Mouse (Mus musculus) erythroblast, adult 5-6 weeks (primary cell): Measurements from ENCODE around the gene Gm42674. TPM values are rescaled to one million over a fixed set of nuclear protein-coding genes. Genes with fewer than 3 reads are reported as not detected.
A peak's percentile ranks its signal among the peaks of the same experiment; 100 is the strongest.

ENCODE experiments used
- ATAC-seq: replicated peaks from 2 replicates; pipeline ENCODE4 v1.8.0; 2016; ENCODE audit warnings: moderate number of reproducible peaks, mild to moderate bottlenecking, moderate TSS enrichment, inconsistent platforms; ENCODE audit not compliant: poor library complexity, low FRiP score, severe bottlenecking
- total RNA-seq, 2 experiments: library from RNA; stranded (forward) in 1 of 2; stranded (reverse) in 1 of 2; fragments of 150-400 nt in 1 of 2; fragments of 200-764, 138-1000 nt in 1 of 2; gene quantifications; 2 replicates each; pipeline versions ENCODE4 v1.2.3 to v1.2.4; 2015 to 2017; ENCODE audit warnings: low replicate concordance in 2 of 2

Gene Gm42674
- total RNA-seq, 2 experiments from 2014 or later = not detected

- no peak for ATAC-seq
Observed at GRCm38 (mm10) chr3:90596810-90597209, 4.9 kb upstream of the Gm42674 start.

DNA sequence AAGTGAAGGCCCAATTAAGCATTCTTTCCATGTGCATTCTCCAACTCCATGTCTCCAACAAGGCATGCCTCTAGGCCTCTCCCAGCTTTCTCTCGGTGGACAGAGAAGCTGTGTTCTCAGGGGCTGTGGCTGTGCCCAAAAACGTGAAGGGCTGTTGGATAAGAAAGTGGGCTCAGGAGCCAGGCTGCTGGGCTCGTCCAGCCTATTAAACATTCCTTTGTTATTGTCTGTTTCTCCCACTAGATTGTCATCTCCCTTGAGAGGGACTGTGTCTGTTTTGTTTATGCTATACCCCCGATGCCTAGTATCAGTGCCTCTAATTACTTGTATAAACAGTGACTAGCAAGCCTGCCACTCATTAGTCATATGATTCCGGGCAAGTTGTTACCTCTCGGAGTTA lies 4.0 kb upstream of the Gm42674 start:
- no peak for ATAC-seq

- no peak for ATAC-seq
Observed at GRCm38 (mm10) chr3:90598212-90598611, 3.5 kb upstream of the Gm42674 start.

DNA sequence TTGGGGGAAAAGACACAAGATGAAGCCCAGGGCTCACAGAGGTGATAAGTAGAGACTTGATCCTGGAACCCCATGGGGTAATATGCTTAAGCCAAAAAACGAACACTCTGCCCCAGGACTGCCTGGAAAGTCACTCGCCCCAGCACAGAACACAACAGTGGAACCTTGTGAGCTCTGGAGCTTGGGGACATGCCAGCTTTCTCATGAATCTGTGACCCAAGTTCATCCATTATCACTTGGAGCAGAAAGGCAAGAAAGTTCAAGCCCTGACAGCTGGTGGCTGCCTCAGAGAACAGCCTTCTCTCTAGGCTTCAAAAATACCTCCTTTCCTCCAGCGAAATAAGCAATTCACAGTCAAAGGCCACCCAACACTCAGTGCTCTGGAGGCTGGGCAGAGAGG lies 2.3 kb upstream of the Gm42674 start:
- ATAC-seq = no peak

GRCm38 (mm10) chr3:90600036-90600435 lies 1.7 kb upstream of the Gm42674 start:
- no peak for ATAC-seq

DNA sequence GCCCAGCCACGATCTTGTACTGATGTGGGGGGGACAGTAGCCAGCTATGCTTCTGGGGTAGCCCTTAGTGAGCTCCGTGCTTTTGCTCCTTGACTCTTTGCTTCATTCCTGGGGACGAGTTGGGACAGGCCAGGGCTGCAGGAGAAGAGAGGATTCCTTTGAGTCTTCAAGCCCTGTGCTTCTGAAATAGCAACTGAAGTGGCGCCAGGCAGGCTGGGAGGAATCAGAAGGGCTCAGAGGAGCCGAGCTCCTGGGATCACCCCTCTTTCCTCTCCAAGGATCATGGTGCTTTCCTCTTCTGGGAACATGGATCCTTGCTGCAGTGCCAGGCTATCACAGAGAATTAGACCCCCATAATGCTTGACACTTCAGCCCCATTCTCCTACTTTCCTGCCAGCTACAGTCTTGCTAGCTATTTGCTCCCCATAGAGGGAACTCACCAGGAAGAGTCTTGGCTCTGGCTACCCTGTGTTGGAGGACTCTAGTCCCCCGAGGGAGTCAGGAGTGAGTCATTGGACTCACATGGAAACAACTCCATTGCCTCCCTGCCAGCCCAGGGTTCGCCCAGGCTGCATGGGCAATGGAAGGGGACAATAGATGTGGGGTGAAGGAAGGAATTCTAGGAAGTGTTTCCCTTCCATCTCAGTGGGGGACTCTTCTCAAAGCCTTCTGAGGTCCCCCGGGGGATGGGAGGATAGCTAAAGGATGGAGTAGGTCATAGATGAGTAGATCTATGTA lies 1.1 kb upstream of the Gm42674 start:
- no peak for ATAC-seq

- no peak for ATAC-seq
Observed at GRCm38 (mm10) chr3:90603623-90604022, 1.9 kb downstream of the Gm42674 start, which contains the start of gene S100a4. Gene S100a4 (plus strand): TSS chr3:90603771.

DNA sequence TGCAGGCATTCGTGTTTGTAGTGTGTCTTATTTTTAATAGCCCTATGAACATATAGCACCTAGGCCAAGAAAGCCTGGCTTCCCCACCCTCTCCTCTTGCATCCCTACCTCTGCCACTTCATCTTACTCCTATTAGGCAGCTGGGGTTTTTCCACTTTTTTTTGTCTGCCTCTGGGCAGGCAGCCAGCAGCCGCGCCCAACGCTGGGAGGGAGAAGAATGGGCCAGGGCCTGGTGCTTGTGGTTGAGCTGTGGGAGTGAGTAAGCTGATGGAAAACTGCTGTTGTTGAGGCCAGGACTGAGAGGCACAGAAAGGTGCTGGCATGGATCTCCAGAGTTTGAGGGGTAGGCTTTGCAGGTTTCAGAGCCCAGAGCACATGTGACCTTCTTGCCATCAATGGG lies 2.7 kb downstream of the Gm42674 start:
- no peak for ATAC-seq

DNA sequence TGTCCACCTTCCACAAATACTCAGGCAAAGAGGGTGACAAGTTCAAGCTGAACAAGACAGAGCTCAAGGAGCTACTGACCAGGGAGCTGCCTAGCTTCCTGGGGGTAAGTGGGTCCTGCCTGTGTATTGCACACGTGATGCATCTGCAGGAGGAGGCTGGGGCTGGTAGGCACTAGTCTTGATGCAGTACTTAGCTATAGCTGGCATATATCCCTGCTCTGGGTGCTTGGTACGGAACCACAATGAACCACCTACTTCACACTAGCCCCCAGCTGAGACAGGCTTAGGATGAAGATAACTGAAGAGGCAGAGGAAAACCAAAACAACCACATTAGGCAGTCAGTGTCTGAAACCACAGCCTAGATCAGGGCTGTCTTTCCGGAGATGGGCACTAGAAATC lies 3.3 kb downstream of the Gm42674 start:
- no peak for ATAC-seq

DNA sequence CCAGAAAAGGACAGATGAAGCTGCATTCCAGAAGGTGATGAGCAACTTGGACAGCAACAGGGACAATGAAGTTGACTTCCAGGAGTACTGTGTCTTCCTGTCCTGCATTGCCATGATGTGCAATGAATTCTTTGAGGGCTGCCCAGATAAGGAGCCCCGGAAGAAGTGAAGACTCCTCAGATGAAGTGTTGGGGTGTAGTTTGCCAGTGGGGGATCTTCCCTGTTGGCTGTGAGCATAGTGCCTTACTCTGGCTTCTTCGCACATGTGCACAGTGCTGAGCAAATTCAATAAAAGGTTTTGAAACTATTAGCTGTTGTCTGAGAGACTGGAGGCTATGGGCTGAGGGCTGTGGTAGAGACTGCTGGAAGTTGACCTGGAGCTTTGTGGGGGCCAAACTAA lies 4.0 kb downstream of the Gm42674 start:
- ATAC-seq = no peak

GRCm38 (mm10) chr3:90606185-90606584 lies 4.5 kb downstream of the Gm42674 start:
- ATAC-seq = no peak

DNA sequence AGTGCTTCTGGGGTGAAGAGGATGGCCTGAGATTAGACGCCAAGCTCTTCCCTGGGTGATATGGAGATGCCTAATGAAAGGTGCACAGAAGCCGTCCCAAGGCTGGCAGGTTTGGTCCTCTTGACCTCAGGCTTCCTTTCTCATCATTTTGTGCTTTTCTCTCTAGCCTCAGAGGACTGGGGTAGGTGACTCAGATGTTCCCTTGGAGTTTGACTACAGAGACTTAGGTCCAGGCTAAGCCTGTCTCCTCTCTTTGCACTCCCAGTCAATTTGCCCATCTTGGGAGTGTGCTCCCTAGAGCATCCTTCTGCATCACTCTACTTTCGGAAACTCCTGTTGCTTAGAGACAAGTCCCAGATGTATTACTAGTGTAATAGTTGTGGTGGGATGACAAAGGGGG lies 5.7 kb downstream of the Gm42674 start:
- no peak for ATAC-seq

DNA sequence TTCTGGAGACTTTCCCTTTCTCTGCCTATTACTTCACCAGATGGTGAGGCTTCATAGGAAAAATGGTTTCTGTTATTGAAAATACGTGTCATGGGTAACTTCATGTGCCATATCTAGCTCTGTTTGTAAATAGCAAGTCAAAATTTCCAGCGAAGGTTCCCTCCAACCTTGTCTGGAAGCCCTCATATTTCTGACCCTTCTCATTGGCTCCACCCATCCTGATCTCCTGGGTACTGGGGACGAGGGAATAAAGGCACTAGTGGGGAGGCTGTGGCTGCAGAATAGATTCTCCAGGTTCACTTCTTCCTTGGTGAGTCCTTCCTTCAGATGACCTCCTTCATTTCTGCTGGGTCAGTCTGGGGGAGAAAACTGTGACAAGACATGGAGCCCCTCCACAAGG lies 6.5 kb downstream of the Gm42674 start, which contains the start of gene S100a5:
S100a5 (plus strand) TSS at position 301 of the 400 bp plus-strand sequence.
- no peak for ATAC-seq

DNA sequence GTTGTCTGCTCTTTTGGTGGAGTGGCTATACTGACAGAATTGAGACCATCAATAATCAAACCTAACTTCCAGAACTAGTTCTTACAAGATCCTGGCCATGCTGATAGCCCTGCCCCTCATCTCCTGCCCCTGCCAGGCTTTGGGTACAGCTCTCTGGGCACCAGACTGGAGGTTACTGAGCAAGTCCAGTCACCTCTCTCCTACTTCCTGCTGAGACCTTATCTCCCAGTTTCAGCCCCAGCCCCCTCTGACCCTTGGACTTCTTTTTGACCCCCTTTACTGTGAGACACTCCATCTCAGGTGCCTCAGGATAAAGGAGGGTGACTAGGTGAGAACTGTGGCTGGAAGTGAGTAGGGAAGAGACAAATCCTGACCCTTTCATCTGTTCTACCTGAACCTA lies 7.4 kb downstream of the Gm42674 start:
- no peak for ATAC-seq

DNA sequence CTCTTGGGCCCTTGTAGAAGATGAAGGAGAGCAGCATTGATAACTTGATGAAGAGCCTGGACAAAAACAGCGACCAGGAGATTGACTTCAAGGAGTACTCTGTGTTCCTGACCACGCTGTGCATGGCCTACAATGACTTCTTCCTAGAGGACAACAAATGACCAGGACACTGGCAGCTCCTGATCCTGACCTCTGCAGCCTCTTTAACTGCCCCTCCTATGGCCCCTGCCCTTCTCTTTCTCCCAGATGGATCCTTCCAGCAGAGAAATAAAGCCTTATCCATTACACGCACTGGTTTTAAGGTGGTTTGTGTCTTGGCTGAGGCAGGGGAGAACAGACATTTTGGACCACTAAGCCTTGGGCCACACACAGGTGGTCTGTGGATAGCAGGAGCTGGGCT lies 9.8 kb downstream of the Gm42674 start:
- no peak for ATAC-seq

DNA sequence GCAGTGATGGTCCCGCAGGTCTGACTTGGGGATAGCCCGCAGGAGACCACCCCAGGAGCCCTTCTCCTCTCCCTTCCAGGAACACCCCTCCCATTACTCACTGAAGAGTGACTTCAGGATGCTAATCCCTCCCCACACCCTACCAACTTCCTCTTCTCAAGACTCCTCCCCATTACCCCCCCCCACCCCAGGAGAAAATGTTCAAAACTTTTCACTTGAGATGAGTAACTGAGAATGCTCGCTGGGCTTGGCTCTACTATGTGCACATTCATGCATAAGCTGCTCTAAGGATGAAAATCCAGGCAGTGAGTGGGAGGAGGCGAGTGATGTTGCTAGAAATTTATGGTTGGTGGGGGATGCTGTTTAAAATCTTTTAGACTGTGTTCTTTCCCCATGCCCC lies 10.4 kb downstream of the Gm42674 start:
- ATAC-seq = no peak

DNA sequence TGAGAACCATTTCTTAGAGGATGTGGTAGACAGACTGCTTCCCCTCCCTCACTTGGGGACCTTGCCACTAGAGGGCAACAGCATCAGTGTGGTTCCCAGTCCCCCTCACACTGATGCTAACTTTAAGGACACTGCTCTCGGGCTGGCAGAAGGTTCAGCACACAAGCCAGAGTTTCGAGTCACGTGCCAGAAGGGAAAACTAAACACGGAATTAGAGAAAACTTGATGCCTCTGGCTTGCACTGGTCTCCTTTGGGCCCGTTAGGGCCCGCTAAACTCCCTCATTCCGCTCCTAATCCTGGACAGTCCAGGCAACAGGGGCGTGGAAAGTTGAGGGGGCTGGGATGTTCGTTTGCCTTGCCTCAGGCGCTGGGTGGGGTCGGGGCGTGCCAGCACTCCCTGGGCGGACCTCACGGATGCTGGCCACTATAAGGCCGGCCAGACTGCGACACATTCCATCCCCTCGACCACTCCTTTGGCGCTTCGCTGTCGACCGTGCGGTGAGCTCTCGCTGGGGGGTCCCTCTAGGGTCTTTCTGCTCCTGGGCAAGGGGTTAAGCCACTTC lies 11.1 kb downstream of the Gm42674 start, which contains the start of gene S100a6:
S100a6 (plus strand) TSS at position 155 of the 564 bp plus-strand sequence.
- ATAC-seq = peak; percentile 47

DNA sequence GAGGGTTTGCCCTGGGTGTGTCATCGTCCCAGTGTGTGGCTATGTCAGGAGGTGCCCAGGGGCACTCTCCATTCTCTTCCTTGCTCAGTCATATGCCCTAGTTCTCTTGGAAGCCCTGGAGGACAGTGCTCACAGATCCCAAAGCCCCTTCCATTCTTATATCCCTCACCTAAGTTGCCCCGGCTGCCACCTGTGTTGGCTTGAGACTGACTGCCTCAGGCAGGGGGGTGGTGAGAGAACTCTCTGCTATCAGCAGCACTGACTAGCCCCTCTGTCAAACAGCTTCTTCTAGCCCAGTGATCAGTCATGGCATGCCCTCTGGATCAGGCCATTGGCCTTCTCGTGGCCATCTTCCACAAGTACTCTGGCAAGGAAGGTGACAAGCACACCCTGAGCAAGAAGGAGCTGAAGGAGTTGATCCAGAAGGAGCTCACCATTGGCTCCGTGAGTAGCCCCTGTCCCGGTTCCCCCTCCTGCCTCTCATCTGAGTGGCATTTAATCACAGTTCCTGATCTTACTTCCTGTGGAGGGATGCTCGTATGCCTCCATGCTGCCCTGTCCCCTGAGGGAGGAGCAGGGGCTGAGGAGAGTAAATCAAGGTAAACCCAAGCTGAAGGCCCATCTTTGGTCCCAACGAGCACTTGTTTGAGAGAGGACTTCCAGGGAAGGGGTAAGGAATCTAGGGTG lies 11.9 kb downstream of the Gm42674 start:
- no peak for ATAC-seq

DNA sequence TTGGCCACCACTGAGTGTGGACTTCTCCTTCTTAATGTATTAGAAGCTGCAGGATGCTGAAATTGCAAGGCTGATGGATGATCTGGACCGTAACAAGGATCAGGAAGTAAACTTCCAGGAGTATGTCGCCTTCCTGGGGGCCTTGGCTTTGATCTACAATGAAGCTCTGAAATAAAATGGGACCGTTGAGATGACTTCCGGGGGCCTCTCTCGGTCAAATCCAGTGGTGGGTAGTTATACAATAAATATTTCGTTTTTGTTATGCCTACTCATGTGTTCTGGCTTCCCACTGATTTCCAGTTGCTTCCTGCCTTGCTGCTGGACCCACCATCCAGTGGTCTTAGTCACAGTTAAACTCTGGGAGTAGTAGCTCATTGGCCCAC lies 12.4 kb downstream of the Gm42674 start:
- no peak for ATAC-seq

- ATAC-seq = no peak
Observed at GRCm38 (mm10) chr3:90614611-90615251, 13.0 kb downstream of the Gm42674 start.

DNA sequence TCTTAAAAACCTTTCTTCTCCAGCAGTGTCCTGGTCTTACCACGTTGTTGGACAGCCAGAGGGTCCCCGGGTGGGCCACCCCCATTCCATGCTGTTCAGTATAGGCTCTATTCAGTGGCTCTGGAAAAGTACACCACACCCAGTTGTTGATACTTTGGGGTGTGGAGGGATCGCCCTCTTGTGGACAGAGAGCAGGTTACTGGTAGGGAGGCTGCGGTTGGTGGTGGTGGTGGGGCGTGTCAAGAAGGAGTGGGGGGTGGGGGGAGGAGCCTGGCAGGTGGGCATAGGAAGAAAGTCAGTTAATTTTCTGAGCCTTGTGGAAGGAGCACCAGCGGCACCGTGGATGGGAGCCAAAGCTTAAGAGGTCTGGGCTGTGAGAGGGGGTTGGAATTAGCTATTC lies 13.7 kb downstream of the Gm42674 start:
- ATAC-seq = no peak
